Mouse (Mus musculus) urinary bladder, postnatal 4 days (tissue): ENCODE measurements around the gene Fkbp10.

ENCODE experiments used
- DNase-seq, 2 experiments: peaks; one replicate each; pipeline ENCODE4 v3.0.0; 2021 to 2022; ENCODE audit warnings: low spot score in 2 of 2

Fkbp10 gene

GRCm38 (mm10) chr11:100411736-100412135 lies 3.8 kb upstream of the Fkbp10 start:
- no peak for DNase-seq

GRCm38 (mm10) chr11:100413541-100413940 lies 2.0 kb upstream of the Fkbp10 start:
- DNase-seq: no peak

- peak; percentile 84 to 85 for DNase-seq
Measured at GRCm38 (mm10) chr11:100414021-100414913, 1.2 kb upstream of the Fkbp10 start, which contains the start of gene P3h4. Gene P3h4, minus strand, starts transcription at chr11:100414836.

GRCm38 (mm10) chr11:100421537-100421936 lies 6.0 kb downstream of the Fkbp10 start:
- DNase-seq: no peak

GRCm38 (mm10) chr11:100423836-100424235 lies 8.3 kb downstream of the Fkbp10 start:
- no peak for DNase-seq

GRCm38 (mm10) chr11:100425851-100426250 lies 10.4 kb downstream of the Fkbp10 start:
- DNase-seq: peak; percentile 66 to 77

GRCm38 (mm10) chr11:100426820-100427219 lies 11.3 kb downstream of the Fkbp10 start:
- DNase-seq: no peak

- DNase-seq: peak in 1 of 2 experiments; percentile 72
Measured at GRCm38 (mm10) chr11:100428612-100429199, 13.2 kb downstream of the Fkbp10 start.

GRCm38 (mm10) chr11:100430052-100430451 lies 14.6 kb downstream of the Fkbp10 start:
- DNase-seq: no peak

GRCm38 (mm10) chr11:100432002-100432401 lies 16.5 kb downstream of the Fkbp10 start:
- no peak for DNase-seq

GRCm38 (mm10) chr11:100435678-100436246 lies 20.3 kb downstream of the Fkbp10 start:
- DNase-seq: no peak

GRCm38 (mm10) chr11:100437901-100438300 lies 22.4 kb downstream of the Fkbp10 start:
- no peak for DNase-seq

- peak; percentile 83 to 85 for DNase-seq
Measured at GRCm38 (mm10) chr11:100440691-100441522, 25.4 kb downstream of the Fkbp10 start.

- no peak for DNase-seq
Measured at GRCm38 (mm10) chr11:100441797-100442196, 26.3 kb downstream of the Fkbp10 start, which contains the start of the genes Nt5c3b and Klhl10. Gene Nt5c3b, minus strand, starts transcription at chr11:100441808. Gene Klhl10, plus strand, starts transcription at chr11:100441917.

GRCm38 (mm10) chr11:100442625-100443024 lies 27.1 kb downstream of the Fkbp10 start:
- DNase-seq: no peak

GRCm38 (mm10) chr11:100457247-100457646 lies 41.8 kb downstream of the Fkbp10 start:
- DNase-seq: no peak

- no peak for DNase-seq
Measured at GRCm38 (mm10) chr11:100457711-100458110, 42.2 kb downstream of the Fkbp10 start.

GRCm38 (mm10) chr11:100462699-100463098 lies 47.2 kb downstream of the Fkbp10 start:
- no peak for DNase-seq

- DNase-seq: no peak
Measured at GRCm38 (mm10) chr11:100465229-100465792, 49.8 kb downstream of the Fkbp10 start.

GRCm38 (mm10) chr11:100465833-100466232 lies 50.3 kb downstream of the Fkbp10 start:
- no peak for DNase-seq
